Mouse (Mus musculus) cerebellum, adult (tissue): ENCODE results near the gene Ppm1l.

Experiments
- ATAC-seq: cut with Nextera tagmentation; 2 replicates; pipeline ENCODE4 v1.9.2; 2017; ENCODE audit warnings: mild to moderate bottlenecking, moderate library complexity, mixed read lengths; ENCODE audit not compliant: insufficient number of reproducible peaks, low FRiP score, low TSS enrichment

Ppm1l gene

GRCm38 (mm10) chr3:69427259-69427658 is 110.6 kb downstream of the Ppm1l start:
- no peak for ATAC-seq

- ATAC-seq = no peak
Measured at GRCm38 (mm10) chr3:69428221-69428620, 111.6 kb downstream of the Ppm1l start.

- no peak for ATAC-seq
Measured at GRCm38 (mm10) chr3:69429319-69429718, 112.7 kb downstream of the Ppm1l start.

GRCm38 (mm10) chr3:69433580-69433979 is 116.9 kb downstream of the Ppm1l start:
- ATAC-seq = no peak

GRCm38 (mm10) chr3:69438773-69439514 is 122.3 kb downstream of the Ppm1l start:
- ATAC-seq = no peak

GRCm38 (mm10) chr3:69440761-69441160 is 124.1 kb downstream of the Ppm1l start:
- no peak for ATAC-seq

- ATAC-seq = no peak
Measured at GRCm38 (mm10) chr3:69446989-69447388, 130.3 kb downstream of the Ppm1l start.

GRCm38 (mm10) chr3:69449041-69449440 is 132.4 kb downstream of the Ppm1l start:
- no peak for ATAC-seq

GRCm38 (mm10) chr3:69454330-69454729 is 137.7 kb downstream of the Ppm1l start:
- no peak for ATAC-seq

- ATAC-seq = no peak
Measured at GRCm38 (mm10) chr3:69456071-69456470, 139.4 kb downstream of the Ppm1l start.

- ATAC-seq = no peak
Measured at GRCm38 (mm10) chr3:69458756-69459155, 142.1 kb downstream of the Ppm1l start.

GRCm38 (mm10) chr3:69461956-69462355 is 145.3 kb downstream of the Ppm1l start:
- ATAC-seq = no peak

GRCm38 (mm10) chr3:69465751-69466150 is 149.1 kb downstream of the Ppm1l start:
- no peak for ATAC-seq

- ATAC-seq = no peak
Measured at GRCm38 (mm10) chr3:69468280-69469008, 151.8 kb downstream of the Ppm1l start.

- ATAC-seq = no peak
Measured at GRCm38 (mm10) chr3:69469463-69470141, 152.9 kb downstream of the Ppm1l start.

GRCm38 (mm10) chr3:69470142-69470796 is 153.6 kb downstream of the Ppm1l start:
- ATAC-seq = peak; percentile 54; the same call in 1 of the 2 replicates

GRCm38 (mm10) chr3:69475850-69476450 is 159.3 kb downstream of the Ppm1l start:
- no peak for ATAC-seq

GRCm38 (mm10) chr3:69479937-69480336 is 163.3 kb downstream of the Ppm1l start:
- no peak for ATAC-seq

- ATAC-seq = peak; percentile 71; the same call in 1 of the 2 replicates
Measured at GRCm38 (mm10) chr3:69481835-69482234, 165.2 kb downstream of the Ppm1l start.

GRCm38 (mm10) chr3:69484006-69484574 is 167.4 kb downstream of the Ppm1l start:
- no peak for ATAC-seq
